Mouse (Mus musculus): ENCODE measurements around the gene Csrnp3.

DNA sequence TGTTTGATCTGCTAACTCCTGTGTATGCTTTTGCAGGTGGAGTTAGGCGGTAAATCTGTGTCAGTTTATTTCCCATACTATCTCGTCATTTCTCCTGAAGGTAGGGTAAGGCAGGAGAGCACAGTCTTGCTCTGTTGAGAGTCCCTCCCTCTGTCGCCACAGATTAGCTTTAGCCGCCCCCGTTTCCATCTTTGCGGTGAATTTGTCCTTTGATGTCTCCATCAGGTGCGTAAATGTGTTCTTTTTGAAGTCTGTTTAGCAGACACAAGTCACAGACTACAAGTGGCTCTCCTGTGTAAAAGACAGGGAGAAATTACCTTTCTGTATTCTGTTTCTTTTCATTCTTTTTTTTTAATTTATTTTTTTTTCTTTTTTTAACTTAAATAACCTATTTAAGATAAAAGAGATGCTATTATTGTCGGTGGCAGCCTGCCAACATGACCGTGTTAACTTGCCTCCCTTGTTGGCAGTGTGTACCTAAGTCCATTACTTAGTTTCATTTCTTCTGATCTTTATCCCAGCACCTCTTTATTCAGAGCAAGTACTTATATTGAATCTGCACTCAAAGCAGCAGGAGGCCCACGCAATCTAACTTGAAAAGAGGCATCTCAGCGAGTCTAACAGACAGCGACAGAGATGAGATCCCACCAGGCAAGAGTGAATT is 25.5 kb downstream of the Csrnp3 start:
- TF ChIP-seq CTCF (IDR thresholded peaks at IDR 0.05; ENCODE audit: low read depth, low read length), result no peak
- no peak for TF ChIP-seq POLR2A (IDR thresholded peaks at IDR 0.05; ENCODE audit: extremely low read depth, insufficient read depth, low read length)
